Mouse (Mus musculus): Measurements from ENCODE around the gene Pax7. TPM values are rescaled to one million over a fixed set of nuclear protein-coding genes. Genes with fewer than 3 reads are reported as not detected.
A peak's percentile ranks its signal among the peaks of the same experiment; 100 is the strongest.

The Pax7 gene
- polyA plus RNA-seq, 1 experiment from 2014 or later: 6.5 TPM

DNA sequence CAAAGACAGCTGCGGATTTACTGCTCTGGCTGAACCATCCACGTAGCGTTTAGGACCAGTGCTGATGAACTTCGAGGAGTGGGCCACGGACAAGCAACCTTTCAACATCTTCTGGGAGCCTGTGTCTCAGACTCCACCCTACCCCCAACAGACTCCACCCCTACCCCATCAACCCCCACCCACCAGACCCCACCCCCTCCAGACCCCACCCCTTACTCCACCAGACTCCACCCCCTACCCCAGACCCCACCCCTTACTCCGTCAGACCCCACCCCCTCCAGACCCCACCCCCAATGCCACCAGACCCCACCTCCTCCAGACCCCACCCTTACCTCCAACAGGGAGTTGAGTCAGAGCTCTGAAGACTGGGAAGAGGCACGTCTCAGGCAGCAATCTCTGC, 10.1 kb upstream of the Pax7 start:
- ATAC-seq: no peak
- no peaks in the 10 kb centered on the region for H3K9me3 ChIP-seq
- H3K36me3 ChIP-seq: no peaks in the 10 kb centered on the region
- H3K27me3 ChIP-seq: peaks cover 90% of the 10 kb centered on the region
- peaks cover 5% of the 10 kb centered on the region for H3K4me1 ChIP-seq (replicated peaks)
- H3K27ac ChIP-seq: no peak overlapping the region
- H3K4me3 ChIP-seq (replicated peaks): no peak overlapping the region
- 13% methylated on average over 7 of the region's 7 CpGs for WGBS
- H3K9ac ChIP-seq (replicated peaks): no peak overlapping the region
- H3K4me2 ChIP-seq (replicated peaks): no peak overlapping the region

DNA sequence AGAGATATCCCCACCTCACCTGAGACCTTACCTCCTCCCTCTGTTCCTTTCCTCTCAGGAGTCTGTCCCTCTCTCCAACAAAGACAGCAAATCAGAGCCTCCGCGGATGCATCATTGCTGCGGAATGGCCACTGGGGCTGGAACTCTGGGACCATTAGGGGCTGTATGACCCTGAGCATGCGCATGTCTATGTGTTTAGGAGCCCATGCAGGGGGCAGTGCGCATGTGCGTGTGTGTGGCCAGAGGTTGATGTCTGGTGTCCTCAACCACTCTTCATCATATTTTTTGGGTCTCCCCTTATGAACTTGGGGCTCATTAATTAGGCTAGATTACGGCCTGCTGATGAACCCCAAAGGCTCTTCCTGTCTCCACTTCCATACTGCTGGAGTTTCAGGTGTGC, 9.6 kb upstream of the Pax7 start:
- peaks cover 90% of the 10 kb centered on the region for H3K27me3 ChIP-seq
- H3K4me3 ChIP-seq (replicated peaks): no peak overlapping the region
- peaks cover 10% of the 10 kb centered on the region for H3K4me1 ChIP-seq (replicated peaks)
- H3K4me2 ChIP-seq (replicated peaks): no peak overlapping the region
- 78% methylated on average over 7 of the region's 7 CpGs for WGBS
- H3K9me3 ChIP-seq: no peaks in the 10 kb centered on the region
- no peak overlapping the region for H3K9ac ChIP-seq (replicated peaks)
- no peak overlapping the region for H3K27ac ChIP-seq
- ATAC-seq: no peak
- no peaks in the 10 kb centered on the region for H3K36me3 ChIP-seq

DNA sequence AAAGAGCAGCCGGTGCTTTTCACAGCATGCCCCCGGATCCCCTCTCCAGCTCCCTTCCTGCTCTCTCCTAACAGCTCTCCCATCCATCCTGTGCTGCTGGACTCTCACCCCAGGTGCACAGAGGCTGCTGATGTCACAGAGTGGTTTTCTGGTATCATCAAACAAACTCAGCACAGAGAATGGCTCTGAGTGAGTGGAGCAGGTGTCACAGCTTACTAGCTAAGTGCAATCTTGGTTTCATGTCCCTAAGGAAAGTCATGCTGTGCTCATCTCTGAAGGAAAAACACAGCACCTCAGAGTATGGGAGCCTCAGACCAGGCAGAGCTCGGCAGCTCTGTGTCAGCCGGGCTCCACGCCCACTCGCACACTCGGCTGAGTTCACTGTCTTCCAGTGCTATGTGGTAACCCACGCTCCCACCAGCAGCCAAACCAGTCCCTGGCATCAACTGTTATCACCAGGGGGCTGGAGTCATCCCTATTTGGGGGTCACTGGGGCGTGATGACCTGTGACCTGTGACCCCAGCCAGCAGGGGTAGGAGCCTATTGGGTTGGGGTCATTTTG, 7.7 kb upstream of the Pax7 start:
- Histone ChIP-seq H3K27ac (no peak overlapping the region), H3K9me3 (no peaks in the 10 kb centered on the region), H3K4me3 (replicated peaks) (no peak overlapping the region), H3K9ac (replicated peaks) (no peak overlapping the region), H3K4me1 (replicated peaks) (peaks cover 29% of the 10 kb centered on the region), H3K4me2 (replicated peaks) (no peak overlapping the region), H3K36me3 (no peaks in the 10 kb centered on the region), H3K27me3 (peaks cover 95% of the 10 kb centered on the region)
- 35% methylated on average over 9 of the region's 9 CpGs for WGBS
- ATAC-seq: no peak

DNA sequence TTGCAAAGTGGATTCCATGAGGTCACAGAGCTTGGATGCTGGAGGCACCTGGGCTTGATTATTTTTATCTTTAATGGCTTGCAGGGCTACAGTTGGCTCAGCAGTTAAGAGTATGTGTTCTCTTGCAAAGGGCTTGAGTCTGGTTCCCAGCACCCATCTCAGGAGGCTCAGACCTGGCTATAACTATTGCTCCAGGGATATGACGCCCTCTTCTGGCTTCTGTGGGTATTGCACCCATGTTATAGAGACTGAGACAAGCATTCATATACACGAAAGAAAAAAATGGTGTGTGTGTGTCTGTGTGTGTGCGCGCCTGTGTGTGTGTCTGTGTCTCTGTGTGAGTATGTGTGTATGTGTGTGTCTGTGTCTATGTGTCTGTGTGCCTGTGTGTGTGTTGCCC, 7.1 kb upstream of the Pax7 start:
- peaks cover 95% of the 10 kb centered on the region for H3K27me3 ChIP-seq
- 66% methylated on average over 4 of the region's 4 CpGs for WGBS

DNA sequence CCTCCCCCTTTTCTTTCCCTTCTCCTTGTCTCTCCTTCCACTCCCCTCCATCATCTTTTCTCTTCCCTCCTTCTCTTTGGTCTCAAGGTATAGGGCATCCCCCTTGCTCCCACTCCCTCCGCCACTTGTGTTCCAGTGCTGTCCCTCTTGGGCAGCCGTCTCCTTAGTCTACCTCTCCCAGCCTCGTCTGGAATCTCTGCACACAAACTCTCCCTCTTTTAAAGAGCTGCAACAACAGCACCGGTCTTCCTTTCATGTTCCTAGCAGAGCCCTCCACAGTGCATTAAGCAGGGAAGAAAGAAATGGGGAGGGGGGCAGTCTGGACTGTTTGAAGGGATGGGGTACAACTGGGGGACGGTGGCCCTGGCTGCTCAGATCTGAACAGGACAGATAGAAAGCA, 3.4 kb upstream of the Pax7 start:
- Histone ChIP-seq H3K36me3 (no peaks in the 10 kb centered on the region), H3K27me3 (peaks cover 99% of the 10 kb centered on the region), H3K9ac (replicated peaks) (no peak overlapping the region), H3K9me3 (no peaks in the 10 kb centered on the region), H3K4me1 (replicated peaks) (peaks cover 70% of the 10 kb centered on the region), H3K4me2 (replicated peaks) (peak overlapping the region; percentile 60), H3K27ac (peak overlapping the region; percentile 47), H3K4me3 (replicated peaks) (no peak overlapping the region)
- 2% methylated on average over 5 of the region's 5 CpGs for WGBS
- ATAC-seq: peak; percentile 28; the same call in 1 of the 2 replicates

More for the DNA sequence above, 7.1 kb upstream of the Pax7 start:
- H3K27ac ChIP-seq: no peak overlapping the region
- H3K4me1 ChIP-seq (replicated peaks): peaks cover 35% of the 10 kb centered on the region
- H3K9ac ChIP-seq (replicated peaks): no peak overlapping the region
- no peak for ATAC-seq
- no peaks in the 10 kb centered on the region for H3K9me3 ChIP-seq
- H3K4me2 ChIP-seq (replicated peaks): no peak overlapping the region
- H3K36me3 ChIP-seq: no peaks in the 10 kb centered on the region
- H3K4me3 ChIP-seq (replicated peaks): no peak overlapping the region

DNA sequence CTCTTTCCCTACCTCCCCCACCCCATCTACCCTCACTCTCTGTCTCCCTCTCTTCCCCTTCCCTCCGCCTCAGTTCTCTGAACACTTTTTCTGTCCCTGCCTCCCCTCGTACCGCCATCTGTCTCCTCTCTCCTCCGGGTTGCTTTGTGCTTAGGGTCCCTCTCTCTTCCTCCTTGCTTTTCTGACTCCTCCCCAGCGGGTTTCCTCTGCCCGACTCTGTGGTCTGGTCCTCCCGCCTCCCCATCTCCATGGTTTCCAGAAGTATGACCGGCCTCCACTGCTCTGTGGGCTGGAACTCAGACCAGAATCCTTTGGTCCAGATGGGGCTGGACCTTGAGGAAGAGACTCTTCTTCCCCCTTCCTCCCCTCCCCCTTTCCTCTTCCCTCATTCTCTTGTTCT, 2.9 kb upstream of the Pax7 start:
- Histone ChIP-seq H3K27me3 (peaks cover 99% of the 10 kb centered on the region), H3K4me2 (replicated peaks) (peak overlapping the region; percentile 60), H3K4me3 (replicated peaks) (peak overlapping the region; percentile 5; the same call in 1 of the 2 replicates), H3K9ac (replicated peaks) (peak overlapping the region; percentile 52; the same call in 1 of the 2 replicates), H3K9me3 (no peaks in the 10 kb centered on the region), H3K27ac (peak overlapping the region; percentile 47; the same call in 1 of the 2 replicates), H3K36me3 (no peaks in the 10 kb centered on the region), H3K4me1 (replicated peaks) (peaks cover 72% of the 10 kb centered on the region)
- peak; percentile 34; the same call in 1 of the 2 replicates for ATAC-seq
- under 1% methylated on average over 8 of the region's 8 CpGs for WGBS

DNA sequence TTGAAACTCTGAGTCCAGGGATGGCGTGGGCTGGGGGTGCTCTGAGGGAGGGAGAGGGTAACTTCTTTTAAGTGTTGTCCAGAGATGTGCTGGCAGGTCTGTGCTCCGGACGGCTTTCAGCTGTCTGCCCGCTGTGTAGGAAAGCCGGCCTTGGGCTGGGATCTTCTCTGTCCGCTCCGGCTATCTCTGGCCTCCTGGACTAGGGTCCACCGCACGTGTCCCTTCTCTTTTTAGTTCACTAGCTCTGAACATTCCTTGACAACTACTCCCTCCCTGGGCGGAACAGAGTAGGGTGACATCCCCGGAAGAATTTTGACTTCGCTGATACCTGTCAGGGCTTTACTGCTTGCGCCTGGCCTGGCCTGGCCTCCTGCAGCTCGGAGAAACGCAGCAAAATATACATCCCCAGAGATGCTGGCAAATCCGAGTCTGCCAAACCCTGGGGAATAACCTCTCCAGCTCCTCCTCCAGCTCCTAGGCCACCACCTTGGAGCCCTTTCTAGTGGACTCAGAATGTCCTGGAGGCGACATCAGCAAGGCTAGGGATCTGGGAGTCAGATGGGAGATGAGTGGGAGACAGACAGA, 581 bp upstream of the Pax7 start:
- peak overlapping the region; percentile 81; the same call in 1 of the 2 replicates for H3K9ac ChIP-seq (replicated peaks)
- H3K4me2 ChIP-seq (replicated peaks): peak overlapping the region; percentile 60
- no peaks in the 10 kb centered on the region for H3K36me3 ChIP-seq
- WGBS: 4% methylated on average over 17 of the region's 17 CpGs
- H3K27me3 ChIP-seq: peaks cover 99% of the 10 kb centered on the region
- ATAC-seq: no peak
- peak overlapping the region; percentile 87 for H3K27ac ChIP-seq
- H3K4me3 ChIP-seq (replicated peaks): peak overlapping the region; percentile 56
- no peaks in the 10 kb centered on the region for H3K9me3 ChIP-seq
- peaks cover 94% of the 10 kb centered on the region for H3K4me1 ChIP-seq (replicated peaks)

DNA sequence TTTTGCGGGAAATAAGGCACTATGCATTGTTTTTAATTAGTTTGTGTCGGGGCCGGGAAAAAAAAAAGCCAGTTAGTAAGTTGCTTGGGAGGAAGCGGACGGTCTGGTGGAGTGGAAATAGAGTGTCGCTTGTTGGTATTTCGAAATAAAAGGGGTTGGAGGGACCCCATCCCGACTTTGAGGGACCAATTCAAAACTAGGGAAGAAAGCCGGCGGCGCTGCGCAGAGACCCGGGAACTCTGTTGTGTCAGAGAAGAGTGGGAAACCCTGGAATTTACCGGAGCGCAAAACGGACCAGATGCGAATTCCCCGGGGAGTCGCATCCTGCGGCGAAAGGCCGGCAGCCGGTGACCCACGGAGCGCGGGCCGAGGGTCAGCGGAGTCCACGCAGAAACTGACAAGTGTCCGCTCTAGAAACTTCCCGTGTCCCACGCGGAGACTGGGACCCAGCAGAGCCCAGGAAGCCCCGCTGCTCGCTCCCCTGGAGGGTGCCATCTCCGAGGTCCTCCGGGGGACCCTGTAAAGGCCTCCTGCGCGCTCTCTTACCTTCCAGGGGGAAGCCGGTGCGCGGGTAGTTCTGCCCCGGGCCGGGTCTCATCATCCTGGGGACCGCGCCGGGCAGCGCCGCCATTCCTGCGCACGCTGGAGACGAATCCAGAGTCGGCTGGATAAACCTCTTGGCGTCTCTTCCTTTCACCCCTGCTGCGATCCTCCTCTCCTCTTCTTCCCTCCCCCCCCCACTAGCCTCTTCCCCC, 870 bp downstream of the Pax7 start:
- 0 out of 2 replicates have a peak, but pooled peaks have one; percentile 5 for ATAC-seq
- H3K27me3 ChIP-seq: peaks cover 99% of the 10 kb centered on the region
- no peaks in the 10 kb centered on the region for H3K9me3 ChIP-seq
- peak overlapping the region; percentile 81 for H3K9ac ChIP-seq (replicated peaks)
- peak overlapping the region; percentile 87 for H3K27ac ChIP-seq
- under 1% methylated on average over 55 of the region's 55 CpGs for WGBS
- H3K4me3 ChIP-seq (replicated peaks): peak overlapping the region; percentile 56
- H3K4me2 ChIP-seq (replicated peaks): peak overlapping the region; percentile 60
- H3K36me3 ChIP-seq: no peaks in the 10 kb centered on the region
- peaks cover 94% of the 10 kb centered on the region for H3K4me1 ChIP-seq (replicated peaks)

DNA sequence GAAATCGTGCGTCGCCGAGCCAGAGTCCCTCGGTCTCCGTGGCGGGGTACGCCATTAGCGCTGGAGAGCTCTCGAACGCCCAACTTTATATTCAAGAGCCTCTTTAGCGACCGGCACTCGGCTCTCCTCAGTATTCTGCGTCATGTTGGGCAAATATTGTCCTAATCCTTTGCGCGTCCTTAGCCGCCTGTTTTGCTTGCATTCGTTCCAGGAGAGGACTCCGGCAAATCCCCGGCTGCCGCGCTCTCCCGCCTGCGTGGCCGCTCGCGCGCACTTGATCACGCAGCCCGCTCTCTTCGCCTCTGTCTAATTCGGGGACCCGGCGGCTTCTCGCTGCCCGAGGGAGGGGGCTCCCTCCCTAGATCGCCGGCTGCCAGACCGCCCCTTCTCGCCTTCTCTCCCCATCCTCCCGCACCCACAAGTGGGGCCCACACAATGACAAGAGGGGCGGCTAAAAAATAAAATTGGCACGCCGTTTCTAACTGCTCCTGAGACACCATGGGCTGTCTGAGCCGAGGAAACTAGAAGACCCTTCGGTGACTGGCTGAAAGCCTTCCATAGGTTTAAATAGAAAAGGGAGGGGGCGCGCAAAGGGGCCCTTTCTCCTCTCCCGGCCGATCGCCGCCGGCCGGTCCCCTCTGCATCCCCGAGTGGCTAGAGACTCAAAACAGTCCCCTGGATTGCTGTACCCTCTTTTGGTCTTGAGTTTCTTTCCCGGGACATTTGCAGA, 1.7 kb downstream of the Pax7 start:
- no peak for ATAC-seq
- Histone ChIP-seq H3K4me1 (replicated peaks) (peaks cover 90% of the 10 kb centered on the region), H3K27me3 (peaks cover 99% of the 10 kb centered on the region), H3K9me3 (no peaks in the 10 kb centered on the region), H3K27ac (peak overlapping the region; percentile 87), H3K36me3 (no peaks in the 10 kb centered on the region), H3K4me2 (replicated peaks) (peak overlapping the region; percentile 60), H3K4me3 (replicated peaks) (peak overlapping the region; percentile 56), H3K9ac (replicated peaks) (peak overlapping the region; percentile 81)
- under 1% methylated on average over 57 of the region's 57 CpGs for WGBS

DNA sequence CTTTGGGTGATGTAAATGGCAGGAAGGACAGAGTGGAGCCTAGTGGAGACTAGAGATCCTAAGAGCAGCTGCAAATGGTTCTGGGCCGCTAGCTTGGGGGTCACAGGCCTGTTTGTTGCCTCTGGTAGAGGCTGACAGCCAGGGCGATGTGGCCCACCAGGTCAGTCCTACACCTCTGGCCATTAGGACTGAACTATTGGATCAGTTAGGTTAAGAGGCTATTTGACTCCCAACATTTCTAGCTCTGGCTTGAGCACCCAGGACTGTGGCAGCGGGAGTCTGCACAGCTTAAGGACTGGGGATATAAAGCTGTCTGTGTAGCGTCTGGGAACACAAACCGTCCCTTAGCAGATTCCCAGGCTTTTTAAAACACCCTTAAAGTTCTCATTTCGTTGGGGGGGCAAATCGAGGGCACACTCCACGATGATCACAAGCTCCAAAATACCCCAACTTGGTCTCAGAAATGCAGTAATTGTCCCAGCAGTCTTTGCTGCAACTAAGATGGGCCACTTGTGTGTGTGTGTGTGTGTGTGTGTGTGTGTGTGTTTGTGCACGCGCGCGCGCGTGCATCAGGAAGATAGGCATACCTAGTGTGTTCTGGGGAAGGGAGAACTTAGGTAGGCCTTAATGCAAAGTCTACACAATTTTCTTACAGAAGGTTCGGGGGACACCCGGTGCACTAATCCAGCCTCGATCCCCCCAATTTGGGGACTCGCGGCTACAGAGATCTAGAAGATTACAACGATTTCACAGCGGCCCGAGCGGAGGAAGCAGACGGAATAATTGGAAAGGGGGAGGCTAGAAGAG, 2.5 kb downstream of the Pax7 start:
- ATAC-seq: no peak
- H3K9ac ChIP-seq (replicated peaks): peak overlapping the region; percentile 81
- H3K4me2 ChIP-seq (replicated peaks): peak overlapping the region; percentile 60
- H3K9me3 ChIP-seq: no peaks in the 10 kb centered on the region
- peaks cover 90% of the 10 kb centered on the region for H3K4me1 ChIP-seq (replicated peaks)
- peak overlapping the region; percentile 56 for H3K4me3 ChIP-seq (replicated peaks)
- no peaks in the 10 kb centered on the region for H3K36me3 ChIP-seq
- peak overlapping the region; percentile 87 for H3K27ac ChIP-seq
- 1% methylated on average over 24 of the region's 24 CpGs for WGBS
- H3K27me3 ChIP-seq: peaks cover 100% of the 10 kb centered on the region

DNA sequence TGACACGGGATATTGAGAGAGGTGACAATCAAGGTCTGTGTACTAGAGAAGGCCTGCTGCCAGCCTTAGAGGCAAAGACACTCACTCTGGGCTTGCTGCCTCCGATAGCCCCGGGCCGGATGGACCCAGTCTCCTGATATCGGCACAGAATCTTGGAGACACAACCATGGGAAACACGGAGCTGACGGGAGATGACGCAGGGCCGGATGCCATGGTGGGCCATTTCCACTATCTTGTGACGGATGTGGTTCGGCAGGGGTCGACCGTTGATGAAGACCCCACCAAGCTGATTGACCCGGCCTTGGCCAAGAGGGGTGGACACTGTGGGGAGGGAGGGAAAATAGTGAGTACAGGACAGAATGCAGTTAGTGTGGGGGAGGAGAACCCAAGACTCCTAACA, 3.3 kb downstream of the Pax7 start:
- no peak overlapping the region for H3K27ac ChIP-seq
- no peaks in the 10 kb centered on the region for H3K36me3 ChIP-seq
- H3K9ac ChIP-seq (replicated peaks): peak overlapping the region; percentile 81
- peaks cover 90% of the 10 kb centered on the region for H3K4me1 ChIP-seq (replicated peaks)
- ATAC-seq: no peak
- H3K4me3 ChIP-seq (replicated peaks): peak overlapping the region; percentile 56
- peak overlapping the region; percentile 60 for H3K4me2 ChIP-seq (replicated peaks)
- peaks cover 100% of the 10 kb centered on the region for H3K27me3 ChIP-seq
- no peaks in the 10 kb centered on the region for H3K9me3 ChIP-seq
- WGBS: 5% methylated on average over 14 of the region's 14 CpGs
